Mouse (Mus musculus) megakaryocyte, embryonic 14.5 days (primary cell): ENCODE measurements around the gene Pisd. TPM values are rescaled to one million over a fixed set of nuclear protein-coding genes. Genes with fewer than 3 reads are reported as not detected.
"Not testable (repeated sequence)": the region's sequence is repeated elsewhere in the genome, so short reads cannot be mapped to it uniquely, and the experiment has no call there.

Experiments used
- H3K27me3 ChIP-seq: replicated peaks from 2 replicates; pipeline ENCODE3; 2012; ENCODE audit warnings: inconsistent platforms
- H3K36me3 ChIP-seq: replicated peaks from 2 replicates; pipeline ENCODE3; 2012; ENCODE audit warnings: low read length, inconsistent platforms, mixed read lengths
- H3K4me1 ChIP-seq: 2 replicates; pipeline ENCODE4 v1.6.1; 2012; ENCODE audit warnings: inconsistent platforms
- H3K4me3 ChIP-seq: replicated peaks from 2 replicates; pipeline ENCODE3; 2012; ENCODE audit warnings: moderate library complexity, mild to moderate bottlenecking, inconsistent platforms
- H3K9me3 ChIP-seq: 2 replicates; pipeline ENCODE4 v1.6.1; 2012; ENCODE audit warnings: inconsistent platforms
- FLI1 ChIP-seq: IDR thresholded peaks from 2 replicates; pipeline ENCODE4 v1.6.1; 2012; ENCODE audit warnings: low read length, inconsistent platforms, mixed read lengths
- GATA1 ChIP-seq: IDR thresholded peaks from 3 replicates; pipeline ENCODE4 v1.6.1; 2012; ENCODE audit warnings: mixed read lengths, low read length, inconsistent platforms, borderline replicate concordance
- polyA plus RNA-seq: library from polyadenylated mRNA; stranded (reverse); fragments of >175 nt; gene quantifications from 2 replicates; pipeline ENCODE4 v1.2.3, GENCODE M21; 2012; ENCODE audit warnings: low replicate concordance; ENCODE audit not compliant: insufficient read depth

Pisd gene
- polyA plus RNA-seq, 1 experiment = 19.8 TPM

- no peaks in the 10 kb centered on the region for H3K9me3 ChIP-seq
- TF ChIP-seq FLI1 (no peak), GATA1 (no peak)
- no peaks in the 10 kb centered on the region for H3K27me3 ChIP-seq
- peaks cover 23% of the 10 kb centered on the region for H3K4me1 ChIP-seq
- no peak overlapping the region for H3K4me3 ChIP-seq
- H3K36me3 ChIP-seq = peaks cover 28% of the 10 kb centered on the region
Observed at GRCm38 (mm10) chr5:32772361-32772760, 13.1 kb downstream of the Pisd start.

GRCm38 (mm10) chr5:32767636-32768373 lies 17.6 kb downstream of the Pisd start:
- Histone ChIP-seq H3K36me3 (peaks cover 36% of the 10 kb centered on the region), H3K27me3 (no peaks in the 10 kb centered on the region), H3K9me3 (no peaks in the 10 kb centered on the region), H3K4me1 (peaks cover 13% of the 10 kb centered on the region), H3K4me3 (no peak overlapping the region)
- TF ChIP-seq FLI1 (no peak), GATA1 (no peak)

GRCm38 (mm10) chr5:32767004-32767403 lies 18.4 kb downstream of the Pisd start:
- no peak for TF ChIP-seq GATA1
- TF ChIP-seq FLI1 = no peak
- H3K4me3 ChIP-seq = no peak overlapping the region
- H3K36me3 ChIP-seq = peaks cover 35% of the 10 kb centered on the region
- H3K27me3 ChIP-seq = no peaks in the 10 kb centered on the region
- peaks cover 13% of the 10 kb centered on the region for H3K4me1 ChIP-seq
- H3K9me3 ChIP-seq = no peaks in the 10 kb centered on the region

- TF ChIP-seq GATA1 = no peak
- TF ChIP-seq FLI1 = no peak
- no peaks in the 10 kb centered on the region for H3K9me3 ChIP-seq
- no peak overlapping the region for H3K4me3 ChIP-seq
- peaks cover 24% of the 10 kb centered on the region for H3K36me3 ChIP-seq
- no peaks in the 10 kb centered on the region for H3K27me3 ChIP-seq
- H3K4me1 ChIP-seq = peaks cover 15% of the 10 kb centered on the region; the same call in 1 of the 2 replicates
Observed at GRCm38 (mm10) chr5:32761566-32762140, 23.8 kb downstream of the Pisd start.

- Histone ChIP-seq H3K9me3 (no peaks in the 10 kb centered on the region), H3K4me3 (no peak overlapping the region), H3K27me3 (no peaks in the 10 kb centered on the region), H3K36me3 (peaks cover 24% of the 10 kb centered on the region), H3K4me1 (peaks cover 15% of the 10 kb centered on the region; the same call in 1 of the 2 replicates)
- TF ChIP-seq GATA1 (no peak), FLI1 (no peak)
Observed at GRCm38 (mm10) chr5:32760787-32761186, 24.7 kb downstream of the Pisd start.

GRCm38 (mm10) chr5:32760352-32760751 lies 25.1 kb downstream of the Pisd start:
- H3K27me3 ChIP-seq, H3K9me3 ChIP-seq, H3K4me3 ChIP-seq: not testable (repeated sequence)
- H3K4me1 ChIP-seq = peaks cover 16% of the 10 kb centered on the region
- H3K36me3 ChIP-seq = peaks cover 24% of the 10 kb centered on the region

- Histone ChIP-seq H3K36me3 (peaks cover 20% of the 10 kb centered on the region), H3K27me3 (no peaks in the 10 kb centered on the region)
- TF ChIP-seq FLI1 = no peak
Observed at GRCm38 (mm10) chr5:32759662-32760061, 25.8 kb downstream of the Pisd start.

GRCm38 (mm10) chr5:32756141-32756540 lies 29.3 kb downstream of the Pisd start:
- TF ChIP-seq FLI1 (no peak), GATA1 (no peak)
- H3K27me3 ChIP-seq = no peaks in the 10 kb centered on the region
- 0 out of 2 replicates have a peak, but pooled peaks cover 3% of the 10 kb centered on the region for H3K9me3 ChIP-seq
- peaks cover 38% of the 10 kb centered on the region for H3K4me1 ChIP-seq
- no peak overlapping the region for H3K4me3 ChIP-seq
- H3K36me3 ChIP-seq = peaks cover 3% of the 10 kb centered on the region

More at GRCm38 (mm10) chr5:32759662-32760061, 25.8 kb downstream of the Pisd start:
- H3K4me1 ChIP-seq = peaks cover 19% of the 10 kb centered on the region
- no peaks in the 10 kb centered on the region for H3K9me3 ChIP-seq
- H3K4me3 ChIP-seq = no peak overlapping the region

- Histone ChIP-seq H3K4me3 (no peak overlapping the region), H3K9me3 (0 out of 2 replicates have a peak, but pooled peaks cover 3% of the 10 kb centered on the region), H3K36me3 (peaks cover 8% of the 10 kb centered on the region), H3K27me3 (no peaks in the 10 kb centered on the region), H3K4me1 (peaks cover 51% of the 10 kb centered on the region)
- TF ChIP-seq GATA1 (no peak), FLI1 (no peak)
Observed at GRCm38 (mm10) chr5:32751736-32752135, 33.7 kb downstream of the Pisd start.

GRCm38 (mm10) chr5:32748936-32749335 lies 36.5 kb downstream of the Pisd start:
- H3K4me3 ChIP-seq = no peak overlapping the region
- H3K36me3 ChIP-seq = peaks cover 15% of the 10 kb centered on the region
- peaks cover 73% of the 10 kb centered on the region for H3K4me1 ChIP-seq
- no peaks in the 10 kb centered on the region for H3K9me3 ChIP-seq
- H3K27me3 ChIP-seq = no peaks in the 10 kb centered on the region
- TF ChIP-seq GATA1 (no peak), FLI1 (no peak)
